Mouse (Mus musculus): ENCODE results near the gene Cdc34. TPM values are rescaled to one million over a fixed set of nuclear protein-coding genes. Genes with fewer than 3 reads are reported as not detected.

The Cdc34 gene
- total and polyA plus RNA-seq, 2 experiments from 2014 or later = 120 to 183 TPM

GRCm38 (mm10) chr10:79668076-79668475 lies 13.9 kb upstream of the Cdc34 start:
- ATAC-seq (ENCODE audit: insufficient read depth, low read depth) = no peak
- Histone ChIP-seq H3K4me1 (ENCODE audit: control insufficient read depth, insufficient read depth) (0 out of 2 replicates have a peak, but pooled peaks cover 9% of the 10 kb centered on the region), H3K9me3 (replicated peaks; ENCODE audit: control insufficient read depth, low read length) (no peaks in the 10 kb centered on the region), H3K4me3 (ENCODE audit: low read depth, low read length) (no peak overlapping the region), H3K27me3 (ENCODE audit: control insufficient read depth, insufficient read depth, low read length) (no peaks in the 10 kb centered on the region), H3K9ac (replicated peaks; ENCODE audit: low read depth, low read length) (no peak overlapping the region), H3K36me3 (replicated peaks; ENCODE audit: control insufficient read depth, insufficient read depth, low read length) (no peaks in the 10 kb centered on the region), H3K4me2 (ENCODE audit: low read depth, low read length) (no peak overlapping the region), H3K27ac (ENCODE audit: low read depth) (no peak overlapping the region)
- DNase-seq (ENCODE audit: low spot score) = no peak
- WGBS = 86% methylated on average over 5 of the region's 5 CpGs
- no peak for TF ChIP-seq CTCF (IDR thresholded peaks at IDR 0.05; ENCODE audit: low read depth)

- DNase-seq (ENCODE audit: low spot score) (peak; percentile 93), ATAC-seq (ENCODE audit: insufficient read depth, low read depth) (peak; percentile 81)
- peak within 1 kb of the TSS; percentile 94 for H3K4me3 ChIP-seq (ENCODE audit: low read depth, low read length)
- no peaks in the 10 kb centered on the region for H3K36me3 ChIP-seq (replicated peaks; ENCODE audit: control insufficient read depth, insufficient read depth, low read length)
- H3K4me1 ChIP-seq (ENCODE audit: control insufficient read depth, insufficient read depth) = 0 out of 2 replicates have a peak, but pooled peaks cover 9% of the 10 kb centered on the region
- peak within 1 kb of the TSS; percentile 89 for H3K27ac ChIP-seq (ENCODE audit: low read depth)
- H3K9me3 ChIP-seq (replicated peaks; ENCODE audit: control insufficient read depth, low read length) = no peaks in the 10 kb centered on the region
- under 1% methylated on average over 45 of the region's 45 CpGs for WGBS
- no peaks in the 10 kb centered on the region for H3K27me3 ChIP-seq (ENCODE audit: control insufficient read depth, insufficient read depth, low read length)
- peak within 1 kb of the TSS; percentile 79 for H3K4me2 ChIP-seq (ENCODE audit: low read depth, low read length)
- TF ChIP-seq EP300 (IDR thresholded peaks at IDR 0.05; ENCODE audit: low read depth) (peak; percentile 68; the same call in 1 of the 2 replicates), CTCF (IDR thresholded peaks at IDR 0.05; ENCODE audit: low read depth) (peak; percentile 82)
- H3K9ac ChIP-seq (replicated peaks; ENCODE audit: low read depth, low read length) = peak within 1 kb of the TSS; percentile 64
Measured at GRCm38 (mm10) chr10:79668771-79669575, 13.0 kb upstream of the Cdc34 start, which contains the start of gene Tpgs1. Gene Tpgs1, plus strand, starts transcription at chr10:79669369.

GRCm38 (mm10) chr10:79669576-79670057 lies 12.4 kb upstream of the Cdc34 start:
- no peaks in the 10 kb centered on the region for H3K27me3 ChIP-seq (ENCODE audit: control insufficient read depth, insufficient read depth, low read length)
- H3K4me3 ChIP-seq (ENCODE audit: low read depth, low read length) = peak overlapping the region; percentile 94
- peak overlapping the region; percentile 79 for H3K4me2 ChIP-seq (ENCODE audit: low read depth, low read length)
- DNase-seq (ENCODE audit: low spot score) (no peak), ATAC-seq (ENCODE audit: insufficient read depth, low read depth) (peak; percentile 59)
- TF ChIP-seq EP300 (IDR thresholded peaks at IDR 0.05; ENCODE audit: low read depth) (no peak), CTCF (IDR thresholded peaks at IDR 0.05; ENCODE audit: low read depth) (no peak)
- peak overlapping the region; percentile 64 for H3K9ac ChIP-seq (replicated peaks; ENCODE audit: low read depth, low read length)
- no peaks in the 10 kb centered on the region for H3K9me3 ChIP-seq (replicated peaks; ENCODE audit: control insufficient read depth, low read length)
- 0 out of 2 replicates have a peak, but pooled peaks cover 9% of the 10 kb centered on the region for H3K4me1 ChIP-seq (ENCODE audit: control insufficient read depth, insufficient read depth)
- peak overlapping the region; percentile 89 for H3K27ac ChIP-seq (ENCODE audit: low read depth)
- 0 out of 2 replicates have a peak, but pooled peaks cover 5% of the 10 kb centered on the region for H3K36me3 ChIP-seq (replicated peaks; ENCODE audit: control insufficient read depth, insufficient read depth, low read length)
- WGBS = 1% methylated on average over 47 of the region's 47 CpGs

- Histone ChIP-seq H3K27ac (ENCODE audit: low read depth) (peak overlapping the region; percentile 89; the same call in 1 of the 2 replicates), H3K4me2 (ENCODE audit: low read depth, low read length) (peak overlapping the region; percentile 79), H3K36me3 (replicated peaks; ENCODE audit: control insufficient read depth, insufficient read depth, low read length) (0 out of 2 replicates have a peak, but pooled peaks cover 6% of the 10 kb centered on the region), H3K9me3 (replicated peaks; ENCODE audit: control insufficient read depth, low read length) (no peaks in the 10 kb centered on the region), H3K27me3 (ENCODE audit: control insufficient read depth, insufficient read depth, low read length) (no peaks in the 10 kb centered on the region), H3K4me3 (ENCODE audit: low read depth, low read length) (peak overlapping the region; percentile 94), H3K9ac (replicated peaks; ENCODE audit: low read depth, low read length) (peak overlapping the region; percentile 64; the same call in 1 of the 2 replicates), H3K4me1 (ENCODE audit: control insufficient read depth, insufficient read depth) (0 out of 2 replicates have a peak, but pooled peaks cover 9% of the 10 kb centered on the region)
- TF ChIP-seq CTCF (IDR thresholded peaks at IDR 0.05; ENCODE audit: low read depth) = no peak
- TF ChIP-seq EP300 (IDR thresholded peaks at IDR 0.05; ENCODE audit: low read depth) = no peak
- ATAC-seq (ENCODE audit: insufficient read depth, low read depth) (no peak; the same call in 1 of the 2 replicates), DNase-seq (ENCODE audit: low spot score) (no peak)
- 37% methylated on average over 15 of the region's 15 CpGs for WGBS
Measured at GRCm38 (mm10) chr10:79670071-79670888, 11.7 kb upstream of the Cdc34 start.

GRCm38 (mm10) chr10:79671396-79672087 lies 10.5 kb upstream of the Cdc34 start:
- Histone ChIP-seq H3K4me3 (ENCODE audit: low read depth, low read length) (no peak overlapping the region), H3K9me3 (replicated peaks; ENCODE audit: control insufficient read depth, low read length) (no peaks in the 10 kb centered on the region), H3K9ac (replicated peaks; ENCODE audit: low read depth, low read length) (no peak overlapping the region), H3K4me1 (ENCODE audit: control insufficient read depth, insufficient read depth) (0 out of 2 replicates have a peak, but pooled peaks cover 9% of the 10 kb centered on the region), H3K4me2 (ENCODE audit: low read depth, low read length) (no peak overlapping the region), H3K27ac (ENCODE audit: low read depth) (no peak overlapping the region), H3K36me3 (replicated peaks; ENCODE audit: control insufficient read depth, insufficient read depth, low read length) (0 out of 2 replicates have a peak, but pooled peaks cover 6% of the 10 kb centered on the region), H3K27me3 (ENCODE audit: control insufficient read depth, insufficient read depth, low read length) (no peaks in the 10 kb centered on the region)
- 81% methylated on average over 6 of the region's 6 CpGs for WGBS
- DNase-seq (ENCODE audit: low spot score) = no peak
- TF ChIP-seq CTCF (IDR thresholded peaks at IDR 0.05; ENCODE audit: low read depth) (no peak), EP300 (IDR thresholded peaks at IDR 0.05; ENCODE audit: low read depth) (no peak)
- no peak for ATAC-seq (ENCODE audit: insufficient read depth, low read depth)
